9 mouse cellular contexts compared by ENCODE assay signal in the genomic region with DNA sequence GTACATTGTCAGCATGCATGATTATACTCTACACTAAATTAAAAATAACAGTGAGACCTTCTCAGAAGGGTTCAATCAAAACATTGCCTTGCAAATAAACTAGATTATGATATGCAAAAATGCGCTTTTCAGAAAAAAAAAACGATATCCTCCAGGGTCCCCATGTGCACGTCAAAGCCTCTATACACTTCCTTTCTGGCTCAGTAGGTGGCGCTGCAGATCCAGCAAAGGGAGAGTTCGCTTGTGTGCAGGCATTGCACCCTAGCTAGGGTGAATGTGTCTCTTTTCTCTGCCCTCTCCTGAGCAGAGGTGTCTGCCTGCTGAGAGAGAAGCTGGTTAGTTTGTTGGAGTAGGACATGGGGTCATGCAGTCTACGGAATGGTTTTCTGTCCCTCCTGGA.
DNase-seq lines count a peak whose midpoint lies in the region; ATAC-seq lines count a peak whose summit lies in the region.
"Had no signal": no experiment of that assay in that cellular context is flagged by ENCODE, and none has a peak within 500 bp of the region (broad histone marks: within the 10 kb centered on the region; RNA-seq: fewer than 3 reads in every experiment).

No protein-coding gene starts in this region.

- no peak overlapping the region for H3K4me2 ChIP-seq in forebrain, embryonic 14.5 days (ENCODE audit: low read length)
- no peak overlapping the region for H3K4me2 ChIP-seq in lung, embryonic 16.5 days (ENCODE audit: low read depth, low read length)
- H3K4me2 ChIP-seq: limb, embryonic 15.5 days had no signal

- H3K36me3 ChIP-seq in forebrain, embryonic 14.5 days (ENCODE audit: control insufficient read depth, insufficient read depth, low read length) = no peaks in the 10 kb centered on the region
- no peaks in the 10 kb centered on the region for H3K36me3 ChIP-seq in lung, embryonic 16.5 days (ENCODE audit: control insufficient read depth, insufficient read depth, low read length)
- H3K36me3 ChIP-seq: limb, embryonic 15.5 days had no signal

- peak; percentile 97 for ATAC-seq in forebrain, embryonic 14.5 days
- peak; percentile 64; the same call in 1 of the 2 replicates for ATAC-seq in lung, embryonic 16.5 days (ENCODE audit: low read depth)

- no peaks in the 10 kb centered on the region for H3K9me3 ChIP-seq in forebrain, embryonic 14.5 days (replicated peaks; ENCODE audit: control insufficient read depth, low read length)
- no peaks in the 10 kb centered on the region for H3K9me3 ChIP-seq in lung, embryonic 16.5 days (ENCODE audit: control insufficient read depth, low read length)
- H3K9me3 ChIP-seq: limb, embryonic 15.5 days had no signal

- H3K27ac ChIP-seq in forebrain, embryonic 14.5 days (ENCODE audit: low read depth, low read length) = no peak overlapping the region
- H3K27ac ChIP-seq in lung, embryonic 16.5 days (ENCODE audit: low read length) = no peak overlapping the region
- H3K27ac ChIP-seq: limb, embryonic 15.5 days had no signal

- no peak overlapping the region for H3K9ac ChIP-seq in forebrain, embryonic 14.5 days (ENCODE audit: low read length)
- no peak overlapping the region for H3K9ac ChIP-seq in lung, embryonic 16.5 days (ENCODE audit: low read length)
- H3K9ac ChIP-seq: limb, embryonic 15.5 days had no signal

- 12% methylated on average over 6 of the region's 6 CpGs for WGBS in forebrain, embryonic 14.5 days
- 4% methylated on average over 6 of the region's 6 CpGs for WGBS in lung, embryonic 16.5 days

- DNase-seq in ES-CJ7 (ENCODE audit: low read depth, low spot score) = peak; percentile 74
- DNase-seq in c-Kit-positive CD71-positive TER-119-negative erythroid progenitor cells, embryonic 14.5 days (ENCODE audit: low read depth) = peak; percentile 64
- DNase-seq in forebrain, embryonic 14.5 days (ENCODE audit: low spot score) = peak; percentile 88
- DNase-seq in heart, postnatal 4 days = peak; percentile 89
- DNase-seq in layer of hippocampus, adult 18-20 months (ENCODE audit: low spot score in 2 of 2) = peak; percentile 65 to 85
- DNase-seq in ovary, postnatal 10 days (ENCODE audit: low spot score) = peak; percentile 58
- DNase-seq in thymus, postnatal 0 days (ENCODE audit: low spot score) = peak; percentile 89

- H3K4me3 ChIP-seq in forebrain, embryonic 14.5 days (ENCODE audit: low read depth, low read length) = no peak overlapping the region
- H3K4me3 ChIP-seq in lung, embryonic 16.5 days (ENCODE audit: low read length) = no peak overlapping the region
- H3K4me3 ChIP-seq: limb, embryonic 15.5 days had no signal

- no peaks in the 10 kb centered on the region for H3K4me1 ChIP-seq in forebrain, embryonic 14.5 days (ENCODE audit: control insufficient read depth, insufficient read depth, low read length)
- no peaks in the 10 kb centered on the region for H3K4me1 ChIP-seq in lung, embryonic 16.5 days (replicated peaks; ENCODE audit: control insufficient read depth, insufficient read depth, low read length)
- H3K4me1 ChIP-seq: limb, embryonic 15.5 days had no signal

- H3K27me3 ChIP-seq in forebrain, embryonic 14.5 days (replicated peaks; ENCODE audit: control insufficient read depth, insufficient read depth, low read length) = no peaks in the 10 kb centered on the region
- no peaks in the 10 kb centered on the region; the same call in 1 of the 2 replicates for H3K27me3 ChIP-seq in lung, embryonic 16.5 days (ENCODE audit: control insufficient read depth, insufficient read depth, low read depth, low read length)
